Mouse (Mus musculus) erythroid progenitor cell, adult 5-6 weeks (primary cell): ENCODE data around the gene Il21r. TPM values are rescaled to one million over a fixed set of nuclear protein-coding genes. Genes with fewer than 3 reads are reported as not detected.

Experiments used
- ATAC-seq: replicated peaks from 2 replicates; pipeline ENCODE4 v1.8.0; 2016; ENCODE audit warnings: moderate number of reproducible peaks, mild to moderate bottlenecking, moderate TSS enrichment, inconsistent platforms; ENCODE audit not compliant: poor library complexity, low FRiP score, severe bottlenecking
- total RNA-seq, 2 experiments: library from RNA; stranded (forward) in 1 of 2; stranded (reverse) in 1 of 2; fragments of 150-400 nt in 1 of 2; fragments of 186-747, 209-891 nt in 1 of 2; gene quantifications; 2 replicates each; pipeline versions ENCODE4 v1.2.3 to v1.2.4; 2015 to 2017; ENCODE audit warnings: low replicate concordance in 2 of 2

Gene Il21r
- total RNA-seq, 2 experiments from 2014 or later = 1.7 to 2.2 TPM

DNA sequence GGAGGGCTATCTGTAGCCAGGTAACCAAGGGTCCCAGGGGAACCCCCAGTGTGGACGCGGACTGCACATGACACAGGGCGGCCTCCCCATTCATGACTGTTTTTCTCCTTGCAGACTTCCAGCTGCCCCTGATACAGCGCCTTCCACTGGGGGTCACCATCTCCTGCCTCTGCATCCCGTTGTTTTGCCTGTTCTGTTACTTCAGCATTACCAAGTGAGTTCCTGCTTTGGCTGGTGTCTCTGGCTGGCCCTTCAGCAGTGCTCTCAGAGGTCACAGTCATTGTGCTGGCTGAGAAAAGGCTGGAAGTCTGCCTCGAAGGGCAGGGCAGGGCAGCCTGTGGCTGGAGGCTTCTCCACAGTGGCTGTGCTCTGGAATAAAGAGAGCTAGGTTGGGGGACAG is 30.5 kb upstream of the Il21r start:
- ATAC-seq = no peak

DNA sequence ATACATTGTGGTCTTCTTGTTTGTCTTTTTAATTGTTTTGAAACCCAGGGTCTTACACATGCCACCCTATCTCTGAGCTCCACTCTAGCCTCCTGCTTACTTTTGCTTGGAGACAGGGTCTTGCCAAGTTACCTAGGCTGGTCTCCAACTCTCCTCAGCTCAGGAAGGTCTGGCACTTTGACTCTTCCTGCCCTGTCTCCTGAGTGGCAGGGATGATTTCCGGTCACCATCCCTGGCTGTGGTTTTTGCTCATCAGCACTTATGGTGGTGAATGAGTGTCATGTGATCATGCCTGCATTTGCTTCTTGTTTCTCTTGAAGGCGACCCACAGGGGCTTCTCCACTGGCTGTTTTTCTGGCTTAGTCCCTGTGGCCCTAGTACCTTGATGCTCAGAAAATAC is 29.4 kb upstream of the Il21r start:
- no peak for ATAC-seq

DNA sequence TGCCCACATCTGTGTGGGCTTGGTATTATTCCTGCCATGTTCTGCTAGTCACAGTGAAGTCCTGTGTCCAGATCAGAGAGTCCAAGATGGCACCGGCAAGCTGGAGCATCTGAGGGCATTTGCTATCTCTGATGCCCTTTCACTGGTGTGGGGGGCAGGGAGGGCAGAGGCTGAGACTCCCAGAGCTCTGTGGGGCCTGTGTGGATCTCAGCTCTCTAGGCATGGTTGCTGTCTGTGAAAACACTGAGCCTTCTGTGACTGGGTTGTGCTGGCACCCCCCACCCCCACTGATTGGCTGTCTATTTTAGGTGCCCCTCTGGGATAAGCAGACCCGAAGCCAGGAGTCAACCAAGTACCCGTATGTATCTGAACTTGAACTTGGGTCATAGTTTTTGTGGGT is 28.4 kb upstream of the Il21r start:
- no peak for ATAC-seq

DNA sequence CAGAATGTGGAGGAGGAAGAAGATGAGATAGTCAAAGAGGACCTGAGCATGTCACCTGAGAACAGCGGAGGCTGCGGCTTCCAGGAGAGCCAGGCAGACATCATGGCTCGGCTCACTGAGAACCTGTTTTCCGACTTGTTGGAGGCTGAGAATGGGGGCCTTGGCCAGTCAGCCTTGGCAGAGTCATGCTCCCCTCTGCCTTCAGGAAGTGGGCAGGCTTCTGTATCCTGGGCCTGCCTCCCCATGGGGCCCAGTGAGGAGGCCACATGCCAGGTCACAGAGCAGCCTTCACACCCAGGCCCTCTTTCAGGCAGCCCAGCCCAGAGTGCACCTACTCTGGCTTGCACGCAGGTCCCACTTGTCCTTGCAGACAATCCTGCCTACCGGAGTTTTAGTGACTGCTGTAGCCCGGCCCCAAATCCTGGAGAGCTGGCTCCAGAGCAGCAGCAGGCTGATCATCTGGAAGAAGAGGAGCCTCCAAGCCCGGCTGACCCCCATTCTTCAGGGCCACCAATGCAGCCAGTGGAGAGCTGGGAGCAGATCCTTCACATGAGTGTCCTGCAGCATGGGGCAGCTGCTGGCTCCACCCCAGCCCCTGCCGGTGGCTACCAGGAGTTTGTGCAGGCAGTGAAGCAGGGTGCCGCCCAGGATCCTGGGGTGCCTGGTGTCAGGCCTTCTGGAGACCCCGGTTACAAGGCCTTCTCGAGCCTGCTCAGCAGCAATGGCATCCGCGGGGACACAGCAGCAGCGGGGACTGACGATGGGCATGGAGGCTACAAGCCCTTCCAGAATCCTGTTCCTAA is 27.3 kb upstream of the Il21r start:
- no peak for ATAC-seq

DNA sequence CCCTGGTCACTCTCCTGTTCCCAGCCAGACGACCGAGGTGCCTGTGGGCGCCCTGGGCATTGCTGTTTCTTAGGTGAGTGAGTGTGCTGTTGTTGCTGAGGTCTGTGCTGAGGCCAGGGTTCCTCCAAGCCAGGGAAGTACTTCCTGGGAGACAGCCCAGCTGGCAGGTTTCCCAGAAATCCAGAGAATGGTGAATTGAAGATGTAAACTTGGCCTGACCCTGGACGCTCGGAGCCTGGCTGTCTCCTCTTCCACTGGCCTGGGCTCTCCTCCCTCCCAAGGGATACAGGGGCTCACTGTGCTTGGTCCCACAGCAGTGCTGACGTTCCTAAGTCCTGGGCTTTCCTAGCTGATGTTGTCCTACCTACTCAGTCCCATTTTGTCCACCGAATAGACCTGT is 26.2 kb upstream of the Il21r start:
- no peak for ATAC-seq

DNA sequence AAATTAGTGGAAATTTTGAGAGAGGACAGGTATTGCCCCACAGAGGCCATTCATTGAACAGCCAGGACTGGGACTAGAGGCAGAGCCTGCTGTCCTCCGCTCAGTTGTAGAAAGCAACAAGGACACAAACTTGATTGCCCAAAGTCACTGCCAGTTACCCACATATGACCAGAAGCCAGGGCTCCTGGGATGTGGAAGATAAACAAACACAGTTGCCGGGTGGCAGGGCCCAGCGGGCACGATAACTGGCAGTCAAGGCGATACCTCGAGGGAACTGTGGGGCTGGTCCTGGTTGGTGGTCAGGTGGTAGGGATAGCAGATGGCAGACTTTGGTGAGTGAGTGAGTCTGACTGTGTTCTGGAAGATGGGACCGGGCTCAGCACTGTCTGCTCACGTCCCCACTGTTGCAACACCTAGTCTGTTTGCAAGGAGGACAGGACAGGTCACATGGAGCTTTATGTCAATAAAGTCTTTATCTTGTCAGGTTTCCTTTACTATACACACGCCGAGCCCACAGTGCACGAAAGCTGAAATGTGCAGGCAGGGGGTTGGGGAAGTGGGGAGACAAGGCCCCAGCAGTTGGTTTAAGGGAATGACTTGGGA is 25.6 kb upstream of the Il21r start:
- ATAC-seq = peak; percentile 36; the same call in 1 of the 2 replicates

DNA sequence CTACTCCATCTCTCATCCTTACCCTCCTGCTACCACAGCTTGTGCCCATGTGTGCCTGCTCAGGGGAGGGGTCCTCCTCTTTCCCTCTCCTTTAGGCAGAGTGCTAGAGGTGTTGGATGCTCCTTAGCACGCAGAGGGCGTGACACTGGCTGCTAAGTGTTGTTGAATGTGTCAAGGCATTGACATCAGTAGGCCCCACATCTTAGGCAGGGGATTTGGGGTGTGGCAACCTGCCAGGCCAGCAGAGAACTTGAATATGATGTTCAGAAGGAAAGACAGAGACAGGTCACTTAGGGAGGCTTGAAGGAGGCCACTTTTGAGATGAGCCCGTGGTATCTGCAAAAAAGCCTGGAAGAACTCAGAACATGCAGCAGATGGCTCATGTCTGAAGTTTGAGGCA is 25.1 kb upstream of the Il21r start:
- ATAC-seq = no peak

DNA sequence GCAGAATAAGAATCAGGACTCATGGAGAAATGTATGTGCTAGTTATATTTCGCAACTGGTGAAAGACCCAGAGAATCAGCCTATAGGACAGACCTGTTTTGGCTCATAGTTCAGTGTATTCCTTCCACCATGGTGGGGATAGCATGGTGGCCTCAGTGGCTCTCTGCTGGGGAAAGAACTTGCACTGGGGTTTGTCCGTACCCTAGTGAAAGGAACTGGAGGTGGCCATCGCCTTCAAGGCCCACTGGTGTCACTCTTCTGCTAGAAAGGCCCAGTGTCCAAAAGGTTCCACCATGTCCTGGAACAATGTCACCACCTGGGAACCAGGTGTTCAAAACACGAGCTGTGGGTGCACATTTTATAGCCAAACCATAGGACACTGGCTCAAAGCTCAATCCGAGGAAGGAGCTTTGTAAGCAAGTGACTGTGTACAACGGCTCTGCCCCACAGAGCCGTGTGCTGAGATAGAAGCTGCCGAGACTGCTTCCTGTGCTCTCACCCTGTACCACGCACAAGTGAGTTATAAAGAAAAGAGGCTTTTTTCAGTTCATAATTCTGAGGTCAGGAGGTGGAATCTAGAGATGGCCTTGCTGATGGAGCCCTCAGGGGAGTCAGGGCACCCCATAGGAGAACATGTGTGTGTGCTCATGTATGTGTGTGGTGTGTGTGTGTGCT is 23.5 kb upstream of the Il21r start:
- no peak for ATAC-seq

DNA sequence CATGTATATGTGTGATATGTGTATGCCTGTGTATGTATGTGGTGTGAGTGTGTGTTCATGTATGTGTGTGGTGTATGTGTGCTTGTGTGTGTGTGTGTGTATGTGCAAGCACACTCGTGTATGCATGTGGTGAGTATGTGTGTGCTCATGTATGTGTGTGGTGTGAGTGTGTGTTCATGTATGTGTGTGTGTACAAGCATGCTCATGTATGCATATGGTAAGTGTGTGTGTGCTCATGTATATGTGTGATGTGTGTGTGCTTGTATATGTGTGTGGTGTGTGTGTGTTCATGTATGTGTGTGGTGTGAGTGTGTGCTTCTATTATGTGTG is 23.0 kb upstream of the Il21r start:
- ATAC-seq = no peak

DNA sequence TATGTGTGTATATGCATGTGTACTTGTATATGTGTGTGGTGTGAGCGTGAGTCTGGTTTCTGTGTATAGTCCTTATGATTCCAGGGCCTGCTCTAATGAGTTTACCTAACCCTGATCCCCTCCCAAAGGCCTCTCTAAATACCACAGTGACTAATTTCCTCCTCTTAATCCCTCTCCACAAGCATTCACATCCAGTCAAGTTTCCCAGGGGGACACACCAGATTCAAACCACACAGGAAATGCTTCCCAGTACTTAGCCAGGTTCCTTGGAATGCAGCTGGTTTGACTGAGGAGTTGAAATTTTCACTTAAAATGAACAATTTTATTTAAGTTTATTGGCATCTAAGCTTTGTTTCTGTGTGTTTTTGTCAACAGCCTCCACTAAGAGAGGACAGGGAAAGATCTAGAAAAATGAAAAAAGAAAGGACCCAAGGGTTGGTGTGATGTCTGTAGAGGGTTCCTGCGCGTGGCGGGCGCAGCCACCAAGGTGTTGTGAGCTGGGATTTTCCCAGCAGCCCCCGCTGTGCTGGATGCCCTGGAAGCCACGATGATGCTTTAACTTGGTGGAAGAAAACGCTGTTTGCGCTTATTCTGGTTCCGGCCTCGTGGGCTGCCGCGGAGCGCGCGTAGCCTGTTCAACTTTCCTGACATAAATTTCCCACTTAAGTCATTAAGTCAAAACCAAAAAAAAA is 22.5 kb upstream of the Il21r start:
- ATAC-seq = no peak

DNA sequence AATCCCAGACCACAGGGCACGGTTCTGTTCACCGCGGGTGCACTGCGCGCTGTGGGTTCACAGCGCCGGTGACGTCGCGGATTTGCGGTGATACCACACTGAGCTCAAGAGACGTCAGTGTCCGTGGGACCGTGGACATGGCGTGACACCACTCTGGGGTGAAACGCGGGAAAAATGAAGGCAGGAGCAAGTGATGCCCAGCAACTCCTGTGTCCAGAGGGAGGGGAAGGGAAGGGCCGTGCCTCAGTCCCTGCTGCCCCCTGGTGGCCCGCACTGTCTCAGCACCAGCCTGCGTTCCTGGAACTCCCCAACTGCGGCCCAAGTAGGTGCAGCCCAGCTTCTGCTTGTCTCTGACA is 21.9 kb upstream of the Il21r start:
- peak; percentile 76 for ATAC-seq

DNA sequence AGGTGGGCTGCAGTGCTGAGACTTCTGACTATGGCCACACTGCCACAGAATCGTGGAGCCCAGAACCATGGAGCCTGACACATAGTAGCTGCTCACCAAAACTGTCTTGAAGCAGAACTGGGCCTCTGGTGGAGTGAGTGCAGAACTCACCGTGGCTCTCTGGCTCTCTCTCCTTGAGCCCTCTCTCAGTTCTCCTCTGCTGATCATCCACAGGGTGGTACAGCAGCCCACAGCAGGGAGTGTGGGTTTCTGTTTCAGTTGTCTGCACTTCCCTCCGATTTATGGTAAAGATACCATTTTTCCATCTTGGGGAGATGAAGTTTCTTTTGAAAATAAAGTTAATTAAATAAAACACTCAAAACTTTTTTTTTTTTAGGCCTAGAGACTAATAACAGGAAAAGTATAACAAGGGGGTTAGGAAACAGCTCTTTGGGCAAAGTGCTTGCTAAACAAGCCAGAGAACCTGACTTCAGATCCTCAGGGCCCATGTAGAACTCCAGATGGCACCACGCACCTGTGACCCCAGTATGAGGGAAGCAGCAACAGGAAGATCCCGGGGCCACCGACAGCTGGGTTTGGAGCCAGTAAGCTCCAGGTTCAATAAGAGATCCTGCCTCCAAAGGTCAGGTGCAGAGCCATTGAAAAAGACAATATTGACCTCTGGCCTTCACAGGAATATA is 19.8 kb upstream of the Il21r start:
- ATAC-seq = no peak

DNA sequence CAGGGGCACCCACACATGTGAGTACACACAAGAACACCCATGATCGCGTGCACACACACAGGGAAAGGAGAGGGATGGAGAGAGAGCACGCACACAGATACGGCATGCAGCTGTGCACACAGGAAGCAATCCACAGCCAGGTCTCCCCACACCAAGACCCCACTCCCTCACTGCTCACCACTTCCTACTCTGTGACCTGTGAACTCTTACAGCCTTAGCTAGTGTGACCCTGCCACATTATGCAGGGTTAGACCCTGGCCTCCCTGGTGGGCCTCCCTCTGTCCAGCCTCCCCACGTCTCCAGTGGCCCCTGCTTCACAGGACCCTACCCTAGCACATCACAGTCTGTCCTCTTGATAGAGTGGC is 19.2 kb upstream of the Il21r start:
- ATAC-seq = no peak

DNA sequence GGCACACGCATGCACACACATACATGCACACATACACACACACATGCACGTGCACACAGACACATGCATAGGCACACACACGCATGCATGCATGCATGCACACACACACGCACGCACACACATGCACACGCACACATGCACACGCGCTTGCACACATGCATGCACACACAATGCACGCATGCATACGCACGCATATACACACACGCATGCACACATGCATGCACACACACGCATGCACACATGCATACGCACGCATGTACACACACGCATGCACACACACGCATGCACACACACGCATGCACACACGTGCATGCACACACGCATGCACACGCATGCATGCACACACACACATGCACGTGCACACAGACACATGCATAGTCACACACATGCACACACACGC is 16.9 kb upstream of the Il21r start:
- no peak for ATAC-seq

DNA sequence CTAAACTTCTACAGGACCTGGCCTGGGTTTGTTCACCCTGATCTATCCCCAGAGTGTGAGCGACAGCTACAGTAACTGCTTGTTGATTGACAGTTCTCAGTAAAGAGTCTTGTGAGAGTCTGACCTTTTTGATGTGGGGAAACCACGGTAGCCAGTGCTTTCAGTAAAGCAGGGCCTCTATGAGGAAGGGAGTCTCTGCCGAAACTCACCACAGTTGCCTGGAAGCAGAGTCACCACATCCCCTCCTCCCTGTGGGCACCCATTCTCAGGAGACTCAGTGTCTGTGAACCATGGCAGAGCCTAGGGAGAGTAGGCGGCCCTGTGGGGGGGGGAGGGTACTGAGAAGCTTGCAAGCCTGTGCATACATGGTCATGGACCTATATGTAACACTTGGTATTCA is 14.5 kb upstream of the Il21r start:
- no peak for ATAC-seq

DNA sequence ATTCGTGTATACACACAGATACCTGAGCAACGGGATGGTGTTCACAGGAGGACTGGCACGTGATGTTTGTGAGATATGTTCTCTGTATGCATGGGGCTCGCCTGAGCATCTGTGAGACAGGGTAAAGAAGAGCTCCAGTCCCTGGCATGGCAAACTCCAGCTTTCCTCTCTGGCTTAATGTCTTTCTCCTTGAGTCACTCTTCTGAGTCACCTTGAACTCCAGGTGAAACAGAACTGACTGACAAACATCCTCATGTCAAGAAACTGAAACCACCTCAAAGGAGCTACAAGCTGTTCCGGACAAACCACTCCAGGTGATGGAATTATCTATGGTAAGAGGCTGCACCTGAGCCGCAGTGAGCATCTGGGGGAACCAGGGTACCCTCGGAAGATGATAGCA is 13.3 kb upstream of the Il21r start:
- no peak for ATAC-seq

DNA sequence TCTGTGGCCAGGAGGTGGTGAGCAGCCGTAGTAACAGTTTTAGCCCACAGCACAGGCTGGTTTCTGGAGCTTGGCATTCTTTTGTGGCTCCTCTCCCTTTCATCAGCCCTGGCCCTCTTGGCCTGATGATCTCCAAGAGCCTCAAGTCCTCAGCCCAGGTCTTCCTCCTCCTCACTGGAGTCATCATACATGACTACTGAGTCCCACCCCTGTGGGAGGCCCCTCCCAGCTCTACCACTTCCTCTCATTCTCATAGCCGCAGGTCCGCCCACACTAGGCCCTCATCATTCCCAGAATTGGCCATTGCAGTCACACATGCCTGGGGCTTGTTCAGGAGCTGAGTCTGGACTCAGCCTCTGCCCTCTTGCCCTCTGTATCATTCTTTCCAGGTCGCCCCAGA is 9.4 kb upstream of the Il21r start:
- ATAC-seq = no peak

DNA sequence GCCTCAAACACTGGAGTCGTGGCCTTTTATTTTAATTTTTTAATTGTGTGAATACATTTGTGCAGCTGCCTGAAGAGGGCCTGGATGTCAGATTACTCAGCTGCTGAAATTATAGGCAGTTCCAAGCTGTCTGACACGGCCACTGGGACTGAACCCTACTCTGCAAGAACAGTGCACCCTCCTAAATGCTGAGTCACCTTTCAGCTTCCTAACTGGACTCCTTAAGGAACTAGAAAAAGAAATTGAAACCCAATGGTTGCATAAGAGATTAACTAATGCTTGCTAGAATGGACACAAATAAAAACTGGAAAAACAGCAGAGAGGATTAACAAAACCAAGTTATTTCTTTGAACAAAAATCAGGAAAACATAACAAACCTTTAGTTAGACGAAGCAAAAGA is 6.8 kb upstream of the Il21r start:
- ATAC-seq = no peak

DNA sequence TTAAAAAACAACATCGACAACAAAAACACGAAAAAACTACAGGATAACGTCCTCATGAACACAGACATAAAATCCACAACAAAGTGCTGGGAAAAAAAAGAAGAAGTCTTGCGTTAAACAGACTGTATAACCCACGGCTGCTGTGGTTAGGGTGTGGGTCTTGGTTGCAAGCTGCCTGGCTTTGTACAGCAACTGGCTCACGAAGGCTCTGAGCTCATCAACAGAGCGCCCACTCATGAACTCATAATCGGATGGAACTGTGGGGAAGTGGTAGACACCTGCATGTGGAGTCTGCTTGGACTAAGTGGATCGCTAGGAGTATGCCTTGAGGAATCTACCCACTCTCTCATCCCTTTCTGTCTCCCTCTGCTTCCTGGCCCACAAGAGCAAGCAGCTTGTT is 6.1 kb upstream of the Il21r start:
- no peak for ATAC-seq

DNA sequence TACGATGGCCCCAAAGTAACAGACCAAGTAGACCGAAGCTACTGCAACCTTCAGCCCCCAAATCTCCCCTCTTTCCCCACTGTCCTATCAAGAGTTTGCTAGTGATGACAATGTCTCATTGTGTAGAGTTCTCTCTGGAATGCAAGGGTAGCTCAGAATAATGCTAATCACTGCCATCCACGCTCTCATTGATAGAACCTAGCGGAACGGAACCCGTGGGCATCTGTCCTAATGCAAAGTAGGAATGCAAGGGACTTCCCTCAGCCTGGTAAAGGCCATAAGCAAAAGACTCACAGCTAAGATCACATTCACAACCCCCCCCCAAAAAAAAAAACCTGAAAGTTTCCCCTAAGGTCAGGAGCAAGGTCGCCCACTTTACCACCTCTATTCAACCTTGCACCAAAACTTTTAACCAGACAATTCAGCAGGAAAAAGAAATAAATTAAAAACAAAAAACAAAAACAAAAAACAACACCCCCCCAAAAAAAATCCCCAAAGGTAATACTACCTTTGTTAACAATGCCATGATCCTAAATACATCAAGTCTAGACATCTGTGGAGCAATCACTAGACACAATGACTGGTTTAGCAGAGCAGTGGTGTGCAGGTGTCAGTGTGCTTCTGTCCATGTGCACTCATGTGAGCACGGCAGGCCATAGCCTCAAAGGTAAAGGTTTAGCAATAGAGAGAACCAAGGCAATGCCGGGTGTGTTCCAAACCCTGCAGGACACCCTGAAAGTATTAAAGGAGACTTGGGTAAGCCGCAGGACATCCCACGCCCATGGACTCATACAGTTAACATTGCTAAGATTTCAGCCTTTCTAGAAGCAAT is 5.5 kb upstream of the Il21r start:
- ATAC-seq = no peak
